Mouse (Mus musculus) CH12.LX (cell line): ENCODE results near the gene Ccdc146. TPM values are rescaled to one million over a fixed set of nuclear protein-coding genes. Genes with fewer than 3 reads are reported as not detected.

Experiments used
- DNase-seq: peaks from one replicate; pipeline ENCODE4 v3.0.0-alpha.2; 2013; ENCODE audit errors: extremely low read depth
- H3K27ac ChIP-seq: 2 replicates; pipeline ENCODE4 v1.5.1; 2012; ENCODE audit warnings: low read depth, mild to moderate bottlenecking, control low read depth, moderate library complexity; ENCODE audit not compliant: insufficient read depth
- H3K27me3 ChIP-seq: replicated peaks from 2 replicates; pipeline ENCODE3; 2012; ENCODE audit warnings: inconsistent platforms
- H3K36me3 ChIP-seq, 2 experiments: replicated peaks in 1 of 2; 2 replicates each; pipeline versions ENCODE3 to v1.6.1; 2012; ENCODE audit warnings: inconsistent platforms in 1 of 2, low read length in 1 of 2, mild to moderate bottlenecking in 1 of 2, mixed read lengths in 1 of 2, moderate library complexity in 1 of 2; ENCODE audit not compliant: control insufficient read depth in 1 of 2, insufficient read depth in 1 of 2
- H3K4me1 ChIP-seq, 2 experiments: 2 replicates each; pipeline ENCODE4 v1.6.1; 2012; ENCODE audit warnings: inconsistent platforms in 1 of 2, moderate library complexity in 1 of 2; ENCODE audit not compliant: insufficient read depth in 2 of 2, control insufficient read depth in 1 of 2
- H3K4me2 ChIP-seq: 2 replicates; pipeline ENCODE4 v1.6.1; 2012; ENCODE audit warnings: low read depth, mild to moderate bottlenecking, control low read depth; ENCODE audit not compliant: poor library complexity, insufficient read depth, severe bottlenecking
- H3K4me3 ChIP-seq, 3 experiments: fragments of 150-350 bp in 1 of 3; sonication (generic) in 1 of 3; replicated peaks in 1 of 3; 2 replicates each; pipeline versions ENCODE3 to v1.5.1; 2011 to 2012; ENCODE audit warnings: low read depth in 2 of 3, low read length in 2 of 3, mild to moderate bottlenecking in 2 of 3, moderate library complexity in 2 of 3, control low read depth in 1 of 3, improper control_type of control experiment in 1 of 3, inconsistent platforms in 1 of 3, mixed read lengths in 1 of 3; ENCODE audit not compliant: poor library complexity in 1 of 3
- H3K79me2 ChIP-seq: replicated peaks from 2 replicates; pipeline ENCODE4 v1.6.1; 2012; ENCODE audit warnings: mild to moderate bottlenecking, moderate library complexity; ENCODE audit not compliant: control insufficient read depth, poor library complexity, insufficient read depth, severe bottlenecking; ENCODE audit errors: extremely low read depth
- H3K9ac ChIP-seq: 2 replicates; pipeline ENCODE4 v1.6.1; 2012; ENCODE audit warnings: low read depth, mild to moderate bottlenecking, control low read depth, moderate library complexity; ENCODE audit not compliant: insufficient read depth
- H3K9me3 ChIP-seq: replicated peaks from 2 replicates; pipeline ENCODE3; 2012; ENCODE audit warnings: low read length, inconsistent platforms, mixed read lengths
- BHLHE40 ChIP-seq: IDR thresholded peaks from 2 replicates; pipeline ENCODE4 v1.6.1; 2011; ENCODE audit warnings: mild to moderate bottlenecking, low read depth, low read length, improper control_type of control experiment
- CHD1 ChIP-seq: IDR thresholded peaks from 2 replicates; pipeline ENCODE4 v1.6.1; 2012; ENCODE audit warnings: low read depth, low read length, improper control_type of control experiment, inconsistent platforms
- CHD2 ChIP-seq: IDR thresholded peaks from 2 replicates; pipeline ENCODE4 v1.6.1; 2011; ENCODE audit warnings: low read length, improper control_type of control experiment
- CTCF ChIP-seq, 2 experiments: IDR thresholded peaks in 1 of 2; conservative IDR thresholded peaks in 1 of 2; 2 replicates each; pipeline ENCODE4 v1.5.1; 2011 to 2012; ENCODE audit warnings: low read depth in 2 of 2, low read length in 2 of 2, improper control_type of control experiment in 1 of 2, inconsistent platforms in 1 of 2, mild to moderate bottlenecking in 1 of 2, moderate library complexity in 1 of 2
- E2F4 ChIP-seq: IDR thresholded peaks from 2 replicates; pipeline ENCODE4 v1.6.1; 2011; ENCODE audit warnings: low read depth, low read length, improper control_type of control experiment; ENCODE audit not compliant: insufficient replicate concordance
- EP300 ChIP-seq: IDR thresholded peaks from 2 replicates; pipeline ENCODE4 v1.6.1; 2011; ENCODE audit warnings: low read length, improper control_type of control experiment
- ETS1 ChIP-seq: conservative IDR thresholded peaks from 2 replicates; pipeline ENCODE4 v1.6.1; 2012; ENCODE audit warnings: low read depth, mild to moderate bottlenecking, inconsistent platforms, low read length, improper control_type of control experiment, moderate library complexity
- GABPA ChIP-seq: IDR thresholded peaks from 2 replicates; pipeline ENCODE4 v1.6.1; 2012; ENCODE audit warnings: low read depth, low read length, improper control_type of control experiment, inconsistent platforms; ENCODE audit not compliant: insufficient replicate concordance
- HCFC1 ChIP-seq: IDR thresholded peaks from 2 replicates; pipeline ENCODE4 v1.6.1; 2012; ENCODE audit warnings: low read depth, mild to moderate bottlenecking, inconsistent platforms, low read length, improper control_type of control experiment
- IRF4 ChIP-seq: IDR thresholded peaks from 2 replicates; pipeline ENCODE4 v1.6.1; 2014; ENCODE audit warnings: low read depth, mild to moderate bottlenecking, inconsistent platforms, low read length, improper control_type of control experiment
- JUN ChIP-seq: IDR thresholded peaks from 2 replicates; pipeline ENCODE4 v1.6.1; 2011; ENCODE audit warnings: low read depth, mild to moderate bottlenecking, low read length, improper control_type of control experiment, moderate library complexity; ENCODE audit not compliant: insufficient read depth
- JUND ChIP-seq: conservative IDR thresholded peaks from 2 replicates; pipeline ENCODE4 v1.6.1; 2011; ENCODE audit warnings: low read depth, low read length, improper control_type of control experiment
- KAT2A ChIP-seq: IDR thresholded peaks from 2 replicates; pipeline ENCODE4 v1.6.1; 2012; ENCODE audit warnings: low read length, improper control_type of control experiment, inconsistent platforms; ENCODE audit not compliant: insufficient replicate concordance
- MAFK ChIP-seq: IDR thresholded peaks from 2 replicates; pipeline ENCODE4 v1.6.1; 2011; ENCODE audit warnings: low read length, improper control_type of control experiment; ENCODE audit not compliant: insufficient replicate concordance
- MAZ ChIP-seq: IDR thresholded peaks from 2 replicates; pipeline ENCODE4 v1.6.1; 2012; ENCODE audit warnings: low read depth, mild to moderate bottlenecking, inconsistent platforms, low read length, improper control_type of control experiment, moderate library complexity
- MEF2A ChIP-seq: IDR thresholded peaks from 2 replicates; pipeline ENCODE4 v1.6.1; 2014; ENCODE audit warnings: low read depth, mild to moderate bottlenecking, inconsistent platforms, low read length, improper control_type of control experiment, borderline replicate concordance
- MXI1 ChIP-seq: IDR thresholded peaks from 2 replicates; pipeline ENCODE4 v1.6.1; 2011; ENCODE audit warnings: mild to moderate bottlenecking, low read depth, low read length, improper control_type of control experiment
- NELFE ChIP-seq: IDR thresholded peaks from 2 replicates; pipeline ENCODE4 v1.6.1; 2011; ENCODE audit warnings: low read depth, low read length, improper control_type of control experiment
- NRF1 ChIP-seq: IDR thresholded peaks from 2 replicates; pipeline ENCODE4 v1.6.1; 2014; ENCODE audit warnings: low read depth, mild to moderate bottlenecking, inconsistent platforms, low read length, improper control_type of control experiment, moderate library complexity
- POLR2A ChIP-seq: IDR thresholded peaks from 2 replicates; pipeline ENCODE4 v1.6.1; 2011; ENCODE audit warnings: low read depth, mild to moderate bottlenecking, improper control_type of control experiment, low read length
- POLR2AphosphoS2 ChIP-seq: IDR thresholded peaks from 2 replicates; pipeline ENCODE4 v1.6.1; 2011; ENCODE audit warnings: low read depth, low read length, improper control_type of control experiment
- RAD21 ChIP-seq: IDR thresholded peaks from 2 replicates; pipeline ENCODE4 v1.6.1; 2011; ENCODE audit warnings: low read depth, mild to moderate bottlenecking, low read length, improper control_type of control experiment, moderate library complexity
- RCOR1 ChIP-seq: conservative IDR thresholded peaks from 2 replicates; pipeline ENCODE4 v1.6.1; 2012; ENCODE audit warnings: low read depth, mild to moderate bottlenecking, inconsistent platforms, low read length, improper control_type of control experiment
- TCF12 ChIP-seq: IDR thresholded peaks from 2 replicates; pipeline ENCODE4 v1.6.1; 2014; ENCODE audit warnings: low read depth, mild to moderate bottlenecking, inconsistent platforms, low read length, improper control_type of control experiment
- UBTF ChIP-seq: IDR thresholded peaks from 2 replicates; pipeline ENCODE4 v1.6.1; 2012; ENCODE audit warnings: low read depth, mild to moderate bottlenecking, inconsistent platforms, low read length, improper control_type of control experiment, moderate library complexity
- USF1 ChIP-seq: IDR thresholded peaks from 2 replicates; pipeline ENCODE4 v1.6.1; 2014; ENCODE audit warnings: low read depth, mild to moderate bottlenecking, inconsistent platforms, low read length, improper control_type of control experiment
- USF2 ChIP-seq: conservative IDR thresholded peaks from 2 replicates; pipeline ENCODE4 v1.6.1; 2011; ENCODE audit warnings: low read depth, low read length, improper control_type of control experiment
- ZC3H11A ChIP-seq: IDR thresholded peaks from 2 replicates; pipeline ENCODE4 v1.6.1; 2012; ENCODE audit warnings: low read depth, mild to moderate bottlenecking, inconsistent platforms, low read length, improper control_type of control experiment
- ZKSCAN1 ChIP-seq: IDR thresholded peaks from 2 replicates; pipeline ENCODE4 v1.6.1; 2012; ENCODE audit warnings: low read depth, inconsistent platforms, low read length, improper control_type of control experiment, borderline replicate concordance
- ZNF384 ChIP-seq: IDR thresholded peaks from 2 replicates; pipeline ENCODE4 v1.6.1; 2012; ENCODE audit warnings: low read depth, low read length, improper control_type of control experiment, inconsistent platforms
- dilution Hi-C: fragments of 300-500 bp; cut with MboI; formaldehyde crosslinking; loops from 2 replicates; pipeline ENCODE4 v1.14.3; 2020; ENCODE audit warnings: low sequenced_read_pairs; ENCODE audit not compliant: extremely low pct_unique_long_range_greater_than_20kb, extremely low pct_ligation_motif_present
- in situ Hi-C: fragments of 300-500 bp; cut with MboI; formaldehyde crosslinking; loops from 3 replicates; pipeline ENCODE4 v1.14.3; 2019; ENCODE audit warnings: low sequenced_read_pairs, low pct_ligation_motif_present, low pct_unique_long_range_greater_than_20kb, mixed read lengths
- polyA plus RNA-seq: library from polyadenylated mRNA; unstranded; fragments of >175 nt; gene quantifications from 2 replicates; pipeline ENCODE4 v1.2.1, GENCODE M21; 2012; ENCODE audit warnings: low read depth; ENCODE audit not compliant: insufficient read length
- total RNA-seq, 2 experiments: library from RNA; depleted of rRNA; stranded (reverse); fragments of 300-350 nt in 1 of 2; fragments of >200 nt in 1 of 2; gene quantifications; 2 replicates each; pipeline ENCODE4 v1.2.3; 2012 to 2014

Gene Ccdc146
- total and polyA plus RNA-seq, 3 experiments = 0.17 to 0.21 TPM; not detected in 1

- no peaks in the 10 kb centered on the region for H3K9me3 ChIP-seq
- no peak overlapping the region for H3K4me3 ChIP-seq
- DNase-seq = no peak
- H3K4me2 ChIP-seq = no peak overlapping the region
- no peaks in the 10 kb centered on the region for H3K79me2 ChIP-seq
- H3K27me3 ChIP-seq = no peaks in the 10 kb centered on the region
- H3K9ac ChIP-seq = no peak overlapping the region
- no peak overlapping the region for H3K27ac ChIP-seq
- dilution Hi-C loops = no loop called here
- H3K4me1 ChIP-seq = peaks cover 4 to 35% of the 10 kb centered on the region in 2 experiments; a peak in 3 of 4 replicates
- in situ Hi-C loops = no loop called here
- TF ChIP-seq EP300 = no peak
- no peak for TF ChIP-seq E2F4
- TF ChIP-seq MAZ = no peak
- TF ChIP-seq POLR2AphosphoS2 = no peak
- no peak for TF ChIP-seq ZC3H11A
- no peak for TF ChIP-seq RAD21
- TF ChIP-seq GABPA = no peak
- TF ChIP-seq RCOR1 = no peak
- TF ChIP-seq NRF1 = no peak
- H3K36me3 ChIP-seq = no peaks in the 10 kb centered on the region
Measured at GRCm38 (mm10) chr5:21391616-21392384, 32.7 kb downstream of the Ccdc146 start.

- peak; percentile 45 for DNase-seq
- Histone ChIP-seq H3K4me2 (no peak overlapping the region), H3K9ac (no peak overlapping the region), H3K36me3 (no peaks in the 10 kb centered on the region), H3K4me1 (peaks cover 11 to 42% of the 10 kb centered on the region in 2 experiments; a peak in 3 of 4 replicates), H3K27ac (no peak overlapping the region), H3K79me2 (no peaks in the 10 kb centered on the region), H3K27me3 (no peaks in the 10 kb centered on the region), H3K9me3 (no peaks in the 10 kb centered on the region), H3K4me3 (no peak overlapping the region)
- dilution Hi-C loops (no loop called here), in situ Hi-C loops (no loop called here)
- TF ChIP-seq MEF2A = no peak
- TF ChIP-seq E2F4 = no peak
- peak; percentile 60; the same call in 1 of the 2 replicates for TF ChIP-seq JUN
- TF ChIP-seq CHD2 = no peak
- peak; percentile 46 for TF ChIP-seq ETS1
- peak; percentile 73 for TF ChIP-seq EP300
- no peak for TF ChIP-seq HCFC1
- TF ChIP-seq MXI1 = no peak
- TF ChIP-seq USF1 = no peak
- TF ChIP-seq GABPA = no peak
- no peak for TF ChIP-seq ZC3H11A
- peak; percentile 57 for TF ChIP-seq BHLHE40
- no peak for TF ChIP-seq CTCF (conservative IDR thresholded peaks at IDR 0.05 in 1 of 2, IDR thresholded peaks at IDR 0.05 in 1 of 2; ENCODE audit: low read depth in 2 of 2, low read length in 2 of 2)
- TF ChIP-seq CHD1 = no peak
- peak; percentile 76 for TF ChIP-seq JUND
- TF ChIP-seq IRF4 = peak; percentile 84
- no peak for TF ChIP-seq MAFK
- TF ChIP-seq POLR2A = no peak
- no peak for TF ChIP-seq RAD21
- no peak for TF ChIP-seq NELFE
- TF ChIP-seq TCF12 = 0 out of 2 replicates have a peak, but pooled peaks have one; percentile 33
- no peak for TF ChIP-seq MAZ
- no peak for TF ChIP-seq USF2
- TF ChIP-seq UBTF = no peak
- no peak for TF ChIP-seq ZKSCAN1
- TF ChIP-seq RCOR1 = no peak
- TF ChIP-seq KAT2A = no peak
- no peak for TF ChIP-seq ZNF384
Measured at GRCm38 (mm10) chr5:21388855-21389254, 35.6 kb downstream of the Ccdc146 start.
